In genomic region chr2:130556292-130556691, GRCm38 (mm10) we compare ENCODE assay signal across 29 mouse cellular contexts. TPM values are rescaled to one million over a fixed set of nuclear protein-coding genes. Genes with fewer than 3 reads are reported as not detected.
"Had no signal": no experiment of that assay in that cellular context is flagged by ENCODE, and none has a peak within 500 bp of the region (broad histone marks: within the 10 kb centered on the region; RNA-seq: fewer than 3 reads in every experiment).

No protein-coding gene starts in this region.

- H3K4me1 ChIP-seq: heart, embryonic 10.5 days; heart, embryonic 12.5 days; hindbrain, embryonic 10.5 days; hindbrain, embryonic 12.5 days; intestine, embryonic 15.5 days; limb, embryonic 10.5 days; limb, embryonic 12.5 days; liver, embryonic 13.5 days; liver, embryonic 15.5 days had no signal

- ATAC-seq: forebrain, embryonic 16.5 days; hindbrain, embryonic 16.5 days; inflammation-experienced regulatory T-cells, adult 6 months; intestine, embryonic 15.5 days; intestine, postnatal 0 days had no signal

- H3K4me2 ChIP-seq: heart, embryonic 12.5 days; hindbrain, embryonic 12.5 days; hindbrain, embryonic 14.5 days; intestine, embryonic 15.5 days; limb, embryonic 12.5 days; liver, embryonic 11.5 days; liver, embryonic 13.5 days; liver, embryonic 15.5 days had no signal

- H3K9me3 ChIP-seq: heart, embryonic 10.5 days; heart, embryonic 12.5 days; hindbrain, embryonic 10.5 days; hindbrain, embryonic 12.5 days; intestine, embryonic 15.5 days; limb, embryonic 10.5 days; limb, embryonic 12.5 days; liver, embryonic 13.5 days; liver, embryonic 15.5 days had no signal

- H3K27ac ChIP-seq: gastrocnemius, adult 2 months; heart, embryonic 10.5 days; hindbrain, embryonic 10.5 days; hindbrain, embryonic 12.5 days; hindbrain, embryonic 14.5 days; intestine, embryonic 15.5 days; kidney, postnatal 0 days; layer of hippocampus, adult 2 months; left cerebral cortex, adult 2 months; limb, embryonic 10.5 days; limb, embryonic 12.5 days; liver, embryonic 13.5 days; liver, embryonic 15.5 days had no signal

- H3K9ac ChIP-seq: heart, embryonic 12.5 days; hindbrain, embryonic 12.5 days; hindbrain, embryonic 14.5 days; intestine, embryonic 15.5 days; limb, embryonic 12.5 days; liver, embryonic 13.5 days; liver, embryonic 15.5 days had no signal

- DNase-seq: gastrocnemius, adult 2 months; gastrocnemius, postnatal 10 days; gastrocnemius, postnatal 25 days; heart, adult 18-20 months; heart, postnatal 10 days; heart, postnatal 4 days; kidney, postnatal 4 days; liver; liver, embryonic 13.5 days had no signal

- H3K27me3 ChIP-seq: heart, embryonic 12.5 days; hindbrain, embryonic 12.5 days; intestine, embryonic 15.5 days; limb, embryonic 12.5 days; liver, embryonic 13.5 days; liver, embryonic 15.5 days had no signal

- H3K4me3 ChIP-seq: gastrocnemius, adult 2 months; heart, embryonic 10.5 days; heart, embryonic 12.5 days; hindbrain, embryonic 10.5 days; hindbrain, embryonic 12.5 days; intestine, embryonic 15.5 days; layer of hippocampus, adult 2 months; left cerebral cortex, adult 2 months; limb, embryonic 10.5 days; limb, embryonic 12.5 days; liver, embryonic 13.5 days; liver, embryonic 15.5 days had no signal

RNA-seq across cellular contexts. Expression of gene Oxt, which starts 19.7 kb away (rescaled TPM):
- polyA plus RNA-seq: frontal cortex, adult 2 months; heart, embryonic 10.5 days; heart, embryonic 12.5 days; heart, embryonic 14.5 days; heart, embryonic 16.5 days; hindbrain, embryonic 10.5 days; hindbrain, embryonic 12.5 days; hindbrain, embryonic 14.5 days; inflammation-experienced regulatory T-cells, adult 6 months; intestine, embryonic 15.5 days; intestine, postnatal 0 days; limb, embryonic 10.5 days; limb, embryonic 12.5 days; liver, embryonic 11.5 days; liver, embryonic 13.5 days; liver, embryonic 15.5 days had no signal

RNA-seq across cellular contexts. Expression of gene Avp, which starts 26.1 kb away (rescaled TPM):
- polyA plus RNA-seq: heart, embryonic 14.5 days; heart, embryonic 16.5 days; hindbrain, embryonic 10.5 days; hindbrain, embryonic 12.5 days; hindbrain, embryonic 14.5 days; hindbrain, embryonic 16.5 days; inflammation-experienced regulatory T-cells, adult 6 months; intestine, embryonic 15.5 days; intestine, postnatal 0 days; kidney, postnatal 0 days; limb, embryonic 10.5 days; limb, embryonic 12.5 days; liver, embryonic 11.5 days; liver, embryonic 13.5 days; liver, embryonic 15.5 days had no signal
